8 mouse cellular contexts compared by ENCODE assay signal in genomic region chr11:52397385-52397987, GRCm38 (mm10). TPM values are rescaled to one million over a fixed set of nuclear protein-coding genes. Genes with fewer than 3 reads are reported as not detected.
A peak's percentile ranks its signal among the peaks of the same experiment; 100 is the strongest.
DNase-seq lines count a peak whose midpoint lies in the region; ATAC-seq lines count a peak whose summit lies in the region.

No protein-coding gene starts in this region.

- WGBS in heart, embryonic 14.5 days = 79% methylated on average over 4 of the region's 4 CpGs

- H3K36me3 ChIP-seq in heart, embryonic 14.5 days (ENCODE audit: control insufficient read depth, insufficient read depth, low read length) = no peaks in the 10 kb centered on the region

- ATAC-seq in heart, embryonic 14.5 days (ENCODE audit: insufficient number of reproducible peaks, insufficient read depth, low FRiP score, low read depth) = no peak
- ATAC-seq in granulocyte monocyte progenitor cell, adult 5-6 weeks (replicated peaks; ENCODE audit: poor library complexity, severe bottlenecking) = peak; percentile 57
- ATAC-seq in megakaryocyte, adult 5-6 weeks (ENCODE audit: poor library complexity, severe bottlenecking) = peak; percentile 78

- H3K4me1 ChIP-seq in heart, embryonic 14.5 days (ENCODE audit: control insufficient read depth in 2 of 2, insufficient read depth in 2 of 2, low read length in 2 of 2) = peaks cover 4 to 17% of the 10 kb centered on the region in 2 experiments

- peak overlapping the region; percentile 98 for H3K9ac ChIP-seq in heart, embryonic 14.5 days (ENCODE audit: low read length)

- H3K4me3 ChIP-seq in heart, embryonic 14.5 days (ENCODE audit: control insufficient read depth in 1 of 2, insufficient read depth in 1 of 2, low read depth in 1 of 2, low read length in 2 of 2) = peak overlapping the region; percentile 75 to 98

- intact Hi-C loops in heart, postnatal 25 days (cut with DNase I) = no loop called here

- H3K4me2 ChIP-seq in heart, embryonic 14.5 days (ENCODE audit: low read length) = peak overlapping the region; percentile 83

- peak overlapping the region; percentile 76 to 96; a peak in 1 of 4 replicates for H3K27ac ChIP-seq in heart, embryonic 14.5 days (replicated peaks in 1 of 2; ENCODE audit: control insufficient read depth in 1 of 2, insufficient read depth in 1 of 2, low read depth in 2 of 2, low read length in 2 of 2)

- no peaks in the 10 kb centered on the region for H3K9me3 ChIP-seq in heart, embryonic 14.5 days (ENCODE audit: control insufficient read depth, low read length)

- no peaks in the 10 kb centered on the region for H3K27me3 ChIP-seq in heart, embryonic 14.5 days (ENCODE audit: control insufficient read depth, insufficient read depth, low read length)

- DNase-seq in heart, postnatal 25 days (ENCODE audit: low spot score) = no peak
- DNase-seq in ES-CJ7 (ENCODE audit: low read depth, low spot score) = peak; percentile 69
- no peak for DNase-seq in right cerebral cortex, adult 18-20 months
- no peak for DNase-seq in layer of hippocampus, adult 9-10 months (ENCODE audit: low spot score)
- DNase-seq in gastrocnemius, adult 8-10 months (ENCODE audit: low spot score in 2 of 2) = no peak

RNA-seq across cellular contexts. Expression of gene 9530068E07Rik, which starts 1.3 kb away (rescaled TPM):
- polyA plus RNA-seq in heart, embryonic 14.5 days (2014; fragmentation: Nextera tagmentation; extraction: Ambion mirVana) = 227 and 235 TPM in 2 replicates
- total RNA-seq in heart, postnatal 25 days (2021) = 10 to 100 TPM; 72.8 to 79.0 TPM
- 90.0 and 106 TPM in 2 replicates for total RNA-seq in granulocyte monocyte progenitor cell, adult 5-6 weeks (2014; fragmentation: Nextera tagmentation)
- total RNA-seq in granulocyte monocyte progenitor cell, adult 5-6 weeks (2017) = 82.7 and 86.4 TPM in 2 replicates
- 131 and 132 TPM in 2 replicates for total RNA-seq in megakaryocyte, adult 5-6 weeks (2015)
- 74.8 and 90.7 TPM in 2 replicates for total RNA-seq in megakaryocyte, adult 5-6 weeks (2017)
- total RNA-seq in gastrocnemius, adult 8-10 months (2022) = 10 to 100 TPM; 37.2 to 45.4 (median 40.2) TPM

RNA-seq across cellular contexts. Expression of gene Vdac1, which starts 36.8 kb away (rescaled TPM):
- polyA plus RNA-seq in heart, embryonic 14.5 days (2014; fragmentation: Nextera tagmentation; extraction: Ambion mirVana) = 409 and 422 TPM in 2 replicates
- 1,000 to 10,000 TPM; 1,015 to 1,076 TPM for total RNA-seq in heart, postnatal 25 days (2021)
- total RNA-seq in granulocyte monocyte progenitor cell, adult 5-6 weeks (2014; fragmentation: Nextera tagmentation) = 126 and 132 TPM in 2 replicates
- total RNA-seq in granulocyte monocyte progenitor cell, adult 5-6 weeks (2017) = 205 and 244 TPM in 2 replicates
- 71.2 and 74.6 TPM in 2 replicates for total RNA-seq in megakaryocyte, adult 5-6 weeks (2015)
- total RNA-seq in megakaryocyte, adult 5-6 weeks (2017) = 116 and 128 TPM in 2 replicates
- 1,000 to 10,000 TPM; 1,279 to 1,529 (median 1,458) TPM for total RNA-seq in gastrocnemius, adult 8-10 months (2022)

Comparison
In these comparisons a context has a peak if more than half of its experiments do, and no peak if none do; other contexts are left out.
1. RNA of gene Vdac1, which starts 36.8 kb away (total RNA-seq): 1,279 to 1,529 TPM in gastrocnemius, adult 8-10 months and 1,015 to 1,076 TPM in heart, postnatal 25 days; 126 to 244 TPM in granulocyte monocyte progenitor cell, adult 5-6 weeks and 71.2 to 128 TPM in megakaryocyte, adult 5-6 weeks; every median in the first group is over 4 times any median in the second.